Mouse (Mus musculus): ENCODE results near the gene Amz1.

- TF ChIP-seq CTCF (IDR thresholded peaks at IDR 0.05; ENCODE audit: low read depth), result no peak
- TF ChIP-seq EP300 (optimal IDR thresholded peaks at IDR 0.05), result no peak
These were observed 53.0 kb downstream of the Amz1 start for GRCm38 (mm10) chr5:140776968-140777367.
